Mouse (Mus musculus) liver (tissue): Measurements from ENCODE around the gene Stfa1.
"Not testable (repeated sequence)": the region's sequence is repeated elsewhere in the genome, so short reads cannot be mapped to it uniquely, and the experiment has no call there.

Experiments
- DNase-seq: peaks from one replicate; pipeline ENCODE4 v3.0.0-alpha.2; 2020; ENCODE audit warnings: mixed read lengths

The Stfa1 gene

DNA sequence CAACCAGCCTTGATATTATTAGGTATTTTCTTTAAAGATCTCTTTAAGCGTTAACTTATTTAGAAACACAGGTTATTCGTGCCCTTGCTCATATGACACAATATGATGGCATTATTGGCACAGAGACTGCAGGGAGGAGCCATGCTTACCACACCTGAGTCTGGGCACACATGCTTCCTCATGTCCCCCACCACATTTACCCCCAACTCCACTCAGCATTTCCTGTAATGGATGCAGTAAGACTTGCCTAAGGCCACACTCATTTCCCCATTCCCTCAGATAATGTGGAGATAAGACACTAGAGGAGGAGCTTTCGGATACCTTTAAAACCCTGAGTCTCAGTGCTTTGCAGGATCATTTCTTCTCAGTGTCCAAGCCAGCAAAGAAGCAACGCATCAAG, at the start of gene Stfa1:
TSS of gene Stfa1 (plus strand) at position 156 of the 400 bp plus-strand sequence.
- DNase-seq = not testable (repeated sequence)

DNA sequence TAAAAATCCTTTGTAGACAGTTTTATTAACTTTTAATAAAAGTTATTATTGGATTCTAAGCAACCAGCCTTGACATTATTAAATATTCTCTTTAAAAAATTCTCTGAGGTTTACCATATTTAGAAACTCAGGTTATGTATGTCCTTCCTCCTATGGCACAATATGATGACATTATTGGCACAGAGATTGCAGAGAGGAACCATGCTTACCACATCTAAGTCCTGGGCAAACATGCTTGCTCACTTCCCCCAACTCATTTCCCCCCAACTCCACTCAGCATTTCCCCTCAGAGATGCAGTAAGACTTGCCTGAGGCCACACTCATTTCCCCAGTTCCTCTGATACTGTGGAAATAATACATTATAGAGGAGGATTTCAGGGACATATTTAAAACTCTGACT, 16.2 kb upstream of the Stfa1 start:
- DNase-seq = not testable (repeated sequence)

DNA sequence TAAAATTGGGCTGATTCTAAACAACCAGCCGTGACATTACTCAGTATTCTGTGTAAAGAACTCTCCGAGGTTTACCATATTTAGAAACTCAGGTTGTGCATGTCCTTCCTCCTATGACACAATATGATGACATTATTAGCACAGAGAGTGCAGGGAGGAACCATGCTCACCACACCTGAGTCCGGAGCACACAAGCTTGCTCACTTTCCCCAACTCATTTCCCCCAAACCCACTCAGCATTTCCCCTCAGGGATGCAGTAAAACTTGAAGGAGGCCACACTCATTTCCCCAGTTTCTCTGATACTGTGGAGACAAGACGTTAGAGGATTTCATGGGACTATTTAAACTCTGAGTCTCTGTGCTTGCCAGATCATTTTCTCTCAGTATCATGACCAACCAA, 12.4 kb downstream of the Stfa1 start:
- no peak for DNase-seq

DNA sequence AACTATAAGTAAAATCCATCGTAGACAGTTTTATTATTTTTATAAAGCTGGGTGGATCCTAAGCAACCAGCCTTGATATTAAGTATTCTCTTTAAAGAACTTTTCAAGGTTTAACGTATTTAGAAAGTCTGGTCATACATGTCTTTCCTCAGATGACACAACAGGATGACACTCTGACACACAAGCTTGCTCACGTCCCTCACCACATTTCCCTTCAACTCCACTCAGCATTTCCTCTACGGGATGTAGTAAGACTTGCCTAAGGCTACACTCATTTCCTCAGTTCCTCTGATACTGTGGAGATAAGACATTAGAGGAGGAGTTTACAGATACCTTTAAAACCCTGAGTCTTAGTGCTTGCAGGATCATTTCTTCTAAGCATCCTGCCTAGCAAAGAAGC, 30.9 kb downstream of the Stfa1 start:
- DNase-seq = no peak

DNA sequence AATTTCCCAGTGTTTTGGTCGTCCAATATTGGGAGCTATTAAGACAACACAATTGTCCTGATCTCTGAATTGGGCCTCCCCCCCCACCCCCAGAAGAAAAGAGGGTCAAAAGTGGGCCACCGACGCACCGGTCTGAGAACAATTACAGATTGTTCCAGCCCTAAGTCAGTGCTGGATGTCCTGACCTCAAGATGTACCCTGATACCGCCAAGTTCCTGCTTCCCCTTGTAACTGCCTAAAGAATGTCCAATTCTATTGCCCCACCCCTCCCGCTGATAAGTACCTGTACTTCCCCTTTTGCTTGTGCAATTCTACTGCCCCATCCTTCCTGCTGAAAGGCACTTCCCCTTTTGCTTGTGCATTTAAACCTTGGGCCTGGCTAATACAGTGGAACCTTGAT, 39.4 kb downstream of the Stfa1 start:
- not testable (repeated sequence) for DNase-seq

DNA sequence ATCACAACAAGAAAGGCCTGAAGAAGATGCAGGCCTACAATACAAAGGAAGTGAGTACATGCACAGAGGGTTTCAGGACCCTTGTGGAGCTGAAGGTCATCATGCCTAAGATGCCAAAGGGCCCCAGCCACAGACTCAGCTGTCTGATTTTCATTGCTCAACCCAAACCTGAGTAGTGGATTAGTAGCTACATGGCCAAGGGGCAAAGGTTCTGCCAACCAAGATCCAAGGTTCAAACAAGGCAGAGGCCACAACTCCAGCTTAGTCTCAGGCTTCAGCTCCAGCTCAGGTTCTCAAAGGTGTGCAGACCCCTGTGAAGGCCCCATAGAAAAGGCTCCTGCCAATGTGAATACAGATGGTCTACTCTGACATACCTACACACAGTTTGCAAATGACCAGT, 42.5 kb downstream of the Stfa1 start:
- no peak for DNase-seq

DNA sequence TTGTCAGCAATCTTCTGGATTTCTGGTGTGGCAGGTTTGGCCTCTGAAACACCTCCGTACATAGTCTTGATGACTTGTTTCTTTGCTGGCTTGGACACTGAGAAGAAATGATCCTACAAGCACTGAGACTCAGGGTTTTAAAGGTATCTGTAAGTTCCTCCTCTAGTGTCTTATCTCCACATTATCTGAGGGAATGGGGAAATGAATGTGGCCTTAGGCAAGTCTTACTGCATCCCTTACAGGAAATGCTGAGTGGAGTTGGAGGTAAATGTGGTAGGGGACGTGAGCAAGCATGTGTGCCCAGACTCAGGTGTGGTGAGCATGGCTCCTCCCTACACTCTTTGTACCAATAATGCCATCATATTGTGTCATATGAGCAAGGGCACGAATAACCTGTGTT, 57.5 kb downstream of the Stfa1 start, which contains the start of gene BC117090:
TSS of gene BC117090 (minus strand) at position 101 of the 400 bp plus-strand sequence.
- DNase-seq = no peak
